ENCODE assay signal across 10 mouse cellular contexts in the genomic region with DNA sequence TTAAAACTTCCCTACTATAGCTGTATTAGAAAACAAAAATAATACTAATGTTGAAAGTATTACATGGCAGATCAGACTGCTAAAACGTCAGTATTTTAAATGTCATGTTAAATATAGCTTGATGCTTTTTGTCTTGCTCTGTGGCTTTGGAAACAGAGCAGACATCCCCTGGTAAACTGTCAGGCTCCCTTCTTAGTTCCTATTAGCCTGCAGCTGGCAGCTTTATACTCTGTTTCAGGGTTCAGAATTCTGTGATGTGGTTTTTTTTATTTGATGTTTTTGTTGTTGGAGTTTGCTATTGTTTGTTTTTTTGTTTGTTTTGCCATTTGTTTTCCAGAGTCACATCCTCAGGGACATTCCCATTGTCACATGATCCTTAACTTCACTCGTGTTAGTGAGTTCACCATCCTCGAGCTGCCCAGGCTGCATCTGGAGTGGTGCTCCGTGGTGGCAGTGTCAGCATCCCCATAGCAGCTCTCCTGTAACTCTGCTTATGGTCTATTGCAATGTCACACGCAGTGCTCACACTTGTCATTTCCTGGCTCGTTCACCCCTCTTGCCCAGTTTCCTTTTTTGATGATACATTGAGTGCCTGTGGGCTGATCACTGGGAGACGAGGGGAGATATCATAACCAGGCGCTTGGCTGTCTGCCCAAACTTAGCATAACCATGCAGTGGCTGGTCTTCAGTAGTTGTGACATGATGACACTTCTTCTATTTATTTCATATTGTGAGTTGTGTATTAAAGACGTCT.
A peak's percentile ranks its signal among the peaks of the same experiment; 100 is the strongest.
DNase-seq lines count a peak whose midpoint lies in the region; ATAC-seq and TF ChIP-seq lines count a peak whose summit lies in the region.
"Had no signal": no experiment of that assay in that cellular context is flagged by ENCODE, and none has a peak within 500 bp of the region (broad histone marks: within the 10 kb centered on the region; RNA-seq: fewer than 3 reads in every experiment).

No protein-coding gene starts in this region.

- H3K9ac ChIP-seq in heart, postnatal 0 days (replicated peaks; ENCODE audit: low read depth, low read length): no peak overlapping the region

- no peaks in the 10 kb centered on the region for H3K27me3 ChIP-seq in heart, postnatal 0 days (ENCODE audit: control insufficient read depth, insufficient read depth, low read length)
- no peaks in the 10 kb centered on the region for H3K27me3 ChIP-seq in megakaryocyte, embryonic 14.5 days (replicated peaks)

- peak; percentile 74 for ATAC-seq in activated CD4-positive, CD25-positive, alpha-beta regulatory T cell, adult 4 months
- peak; percentile 44 for ATAC-seq in heart, postnatal 0 days (ENCODE audit: insufficient read depth, low read depth)

- peaks cover 15% of the 10 kb centered on the region; the same call in 1 of the 2 replicates for H3K4me1 ChIP-seq in heart, postnatal 0 days (ENCODE audit: control insufficient read depth, insufficient read depth)
- H3K4me1 ChIP-seq in megakaryocyte, embryonic 14.5 days: peaks cover 88% of the 10 kb centered on the region

- peaks cover 13% of the 10 kb centered on the region; the same call in 1 of the 2 replicates for H3K36me3 ChIP-seq in heart, postnatal 0 days (replicated peaks; ENCODE audit: control insufficient read depth, insufficient read depth, low read length)
- peaks cover 95% of the 10 kb centered on the region for H3K36me3 ChIP-seq in megakaryocyte, embryonic 14.5 days (replicated peaks; ENCODE audit: low read length)

- 16% methylated on average over 9 of the region's 9 CpGs for WGBS in heart, postnatal 0 days

- H3K9me3 ChIP-seq in heart, postnatal 0 days (replicated peaks; ENCODE audit: control insufficient read depth, low read length): peaks cover 5% of the 10 kb centered on the region; the same call in 1 of the 2 replicates
- H3K9me3 ChIP-seq in megakaryocyte, embryonic 14.5 days: no peaks in the 10 kb centered on the region; the same call in 1 of the 2 replicates

- TF ChIP-seq EP300 in heart, postnatal 0 days (IDR thresholded peaks at IDR 0.05; ENCODE audit: low read depth): no peak

- no peak overlapping the region for H3K4me3 ChIP-seq in heart, postnatal 0 days (ENCODE audit: low read depth, low read length)
- H3K4me3 ChIP-seq in megakaryocyte, embryonic 14.5 days (replicated peaks): peak overlapping the region; percentile 87

- peak; percentile 12 for DNase-seq in gastrocnemius, postnatal 10 days
- no peak for DNase-seq in gastrocnemius, adult 8-10 months (ENCODE audit: low spot score in 2 of 2)
- DNase-seq in heart, postnatal 0 days (ENCODE audit: low spot score): peak; percentile 21
- DNase-seq in kidney, postnatal 10 days: no peak
- DNase-seq in kidney, adult 18-20 months: no peak
- DNase-seq in left cerebral cortex, adult 9 months (ENCODE audit: low spot score in 2 of 2): no peak
- DNase-seq: kidney, adult 2 months; right cerebral cortex, adult 18-20 months had no signal

- no peak overlapping the region for H3K27ac ChIP-seq in heart, postnatal 0 days (ENCODE audit: low read depth)

- no peak for TF ChIP-seq CTCF in heart, postnatal 0 days (IDR thresholded peaks at IDR 0.05; ENCODE audit: low read depth)

- peak overlapping the region; percentile 24; the same call in 1 of the 2 replicates for H3K4me2 ChIP-seq in heart, postnatal 0 days (ENCODE audit: low read depth, low read length)

Comparison
In these comparisons a context has a peak if more than half of its experiments do, and no peak if none do; other contexts are left out.
1. DNase-seq: peak in gastrocnemius, postnatal 10 days (single experiment) and heart, postnatal 0 days (single experiment); none in gastrocnemius, adult 8-10 months (0 of 2), kidney, postnatal 10 days (single experiment), kidney, adult 18-20 months (single experiment) and left cerebral cortex, adult 9 months (0 of 2).